Mouse (Mus musculus) right cerebral cortex, postnatal 36 days (tissue): ENCODE results near the gene Washc2.

Experiments used
- DNase-seq, 2 experiments: peaks; one replicate each; pipeline ENCODE4 v3.0.0; 2022; ENCODE audit warnings: low spot score in 2 of 2, mixed read lengths in 1 of 2

Washc2 gene

GRCm38 (mm10) chr6:116262824-116263223 is 55.0 kb downstream of the Washc2 start:
- DNase-seq, result no peak

GRCm38 (mm10) chr6:116264018-116264651 is 56.3 kb downstream of the Washc2 start, which contains the start of gene Zfand4:
Zfand4 (plus strand) TSS chr6:116264222.
- DNase-seq, result peak; percentile 79 to 84

GRCm38 (mm10) chr6:116264836-116265235 is 57.0 kb downstream of the Washc2 start:
- DNase-seq, result no peak

GRCm38 (mm10) chr6:116265603-116266002 is 57.8 kb downstream of the Washc2 start:
- DNase-seq, result no peak

- DNase-seq, result no peak
Measured at GRCm38 (mm10) chr6:116266273-116267109, 58.7 kb downstream of the Washc2 start.

- DNase-seq, result no peak
Measured at GRCm38 (mm10) chr6:116267110-116267423, 59.2 kb downstream of the Washc2 start.

- no peak for DNase-seq
Measured at GRCm38 (mm10) chr6:116275695-116276094, 67.9 kb downstream of the Washc2 start.

GRCm38 (mm10) chr6:116278679-116279317 is 71.0 kb downstream of the Washc2 start:
- DNase-seq, result no peak

GRCm38 (mm10) chr6:116281014-116281413 is 73.2 kb downstream of the Washc2 start:
- DNase-seq, result no peak

- DNase-seq, result no peak
Measured at GRCm38 (mm10) chr6:116282546-116282945, 74.7 kb downstream of the Washc2 start.

GRCm38 (mm10) chr6:116283280-116283679 is 75.4 kb downstream of the Washc2 start:
- no peak for DNase-seq

GRCm38 (mm10) chr6:116286321-116286720 is 78.5 kb downstream of the Washc2 start:
- DNase-seq, result no peak

- DNase-seq, result no peak
Measured at GRCm38 (mm10) chr6:116286870-116287575, 79.2 kb downstream of the Washc2 start.

GRCm38 (mm10) chr6:116311411-116311810 is 103.6 kb downstream of the Washc2 start:
- no peak for DNase-seq
